Mouse (Mus musculus) layer of hippocampus, postnatal 25 days (tissue): ENCODE data around the gene C8b. TPM values are rescaled to one million over a fixed set of nuclear protein-coding genes. Genes with fewer than 3 reads are reported as not detected.
A peak's percentile ranks its signal among the peaks of the same experiment; 100 is the strongest.

Source experiments
- DNase-seq, 2 experiments: peaks; one replicate each; pipeline ENCODE4 v3.0.0; 2022; ENCODE audit warnings: mixed read lengths in 2 of 2, low spot score in 1 of 2; ENCODE audit errors: extremely low spot score in 1 of 2
- total RNA-seq, 2 experiments: library from RNA; stranded (reverse); gene quantifications; 2 replicates each; pipeline ENCODE4 v1.2.3; 2021

C8b gene
- total RNA-seq, 2 experiments from 2014 or later = 0.28 TPM; not detected in 1

- no peak for DNase-seq
Measured at GRCm38 (mm10) chr4:104805414-104806257, 39.5 kb downstream of the C8b start.

GRCm38 (mm10) chr4:104810710-104811286 lies 44.7 kb downstream of the C8b start:
- no peak for DNase-seq

- no peak for DNase-seq
Measured at GRCm38 (mm10) chr4:104813617-104814016, 47.5 kb downstream of the C8b start.

DNA sequence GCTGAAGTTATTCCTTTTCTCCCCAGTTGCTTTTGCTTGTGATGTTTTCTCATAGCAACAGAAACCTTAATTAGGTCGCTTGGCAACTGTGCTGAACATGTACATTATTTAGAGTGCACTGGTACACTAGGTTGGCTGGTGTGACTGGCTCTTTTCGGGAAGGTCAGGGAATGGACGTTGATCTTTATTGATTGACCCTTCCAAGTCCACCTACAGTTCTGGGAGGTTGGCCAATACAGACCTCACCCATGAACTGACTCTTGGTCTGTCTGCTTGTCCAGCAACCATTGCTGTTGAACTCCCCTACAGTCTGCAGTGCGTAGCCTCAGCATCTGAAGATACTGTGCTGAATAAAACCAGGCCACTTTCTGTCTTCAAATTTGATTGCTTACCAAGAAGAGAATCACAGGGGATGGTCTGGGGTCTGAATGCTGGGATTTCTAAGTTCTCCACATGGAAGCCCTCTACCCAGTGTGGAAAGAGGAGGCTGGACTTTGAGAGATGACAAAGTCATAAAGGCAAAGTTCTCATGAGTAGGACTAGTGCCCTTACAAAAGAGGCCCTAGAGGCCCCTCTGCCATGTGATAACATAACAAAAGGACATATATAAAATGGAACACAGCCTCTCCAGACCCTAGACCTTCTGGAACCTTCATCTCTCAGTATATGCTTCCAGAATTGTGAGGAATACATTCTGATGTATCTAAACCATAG lies 50.6 kb downstream of the C8b start:
- no peak for DNase-seq

GRCm38 (mm10) chr4:104817509-104817908 lies 51.4 kb downstream of the C8b start:
- no peak for DNase-seq

GRCm38 (mm10) chr4:104818986-104819385 lies 52.9 kb downstream of the C8b start:
- DNase-seq = no peak

GRCm38 (mm10) chr4:104819891-104820290 lies 53.8 kb downstream of the C8b start:
- no peak for DNase-seq

- no peak for DNase-seq
Measured at GRCm38 (mm10) chr4:104823597-104824101, 57.5 kb downstream of the C8b start.

- no peak for DNase-seq
Measured at GRCm38 (mm10) chr4:104824381-104825077, 58.4 kb downstream of the C8b start.

- DNase-seq = peak in 1 of 2 experiments; percentile 49
Measured at GRCm38 (mm10) chr4:104828939-104829338, 62.8 kb downstream of the C8b start.

DNA sequence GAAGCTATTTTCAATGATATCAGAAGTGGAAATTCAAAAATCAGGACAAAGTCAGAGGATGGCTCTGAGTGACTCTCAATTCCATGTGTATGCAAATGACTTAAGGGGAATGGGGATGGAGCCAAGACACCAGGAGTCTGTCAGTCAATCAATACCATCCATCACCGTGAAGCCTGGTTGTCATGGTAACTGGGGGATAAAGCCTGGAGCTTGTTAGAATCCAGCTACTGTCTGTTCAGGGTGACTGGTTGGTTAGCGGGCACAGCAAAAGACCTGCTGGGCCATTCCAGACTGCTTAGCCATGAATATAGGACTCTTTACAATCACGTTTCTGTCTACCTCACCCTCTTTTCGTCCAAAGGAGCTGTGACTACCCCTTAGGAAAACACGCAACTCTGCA lies 69.0 kb downstream of the C8b start:
- DNase-seq = no peak

- DNase-seq = no peak
Measured at GRCm38 (mm10) chr4:104838342-104838741, 72.2 kb downstream of the C8b start.

GRCm38 (mm10) chr4:104842204-104842603 lies 76.1 kb downstream of the C8b start:
- no peak for DNase-seq

DNA sequence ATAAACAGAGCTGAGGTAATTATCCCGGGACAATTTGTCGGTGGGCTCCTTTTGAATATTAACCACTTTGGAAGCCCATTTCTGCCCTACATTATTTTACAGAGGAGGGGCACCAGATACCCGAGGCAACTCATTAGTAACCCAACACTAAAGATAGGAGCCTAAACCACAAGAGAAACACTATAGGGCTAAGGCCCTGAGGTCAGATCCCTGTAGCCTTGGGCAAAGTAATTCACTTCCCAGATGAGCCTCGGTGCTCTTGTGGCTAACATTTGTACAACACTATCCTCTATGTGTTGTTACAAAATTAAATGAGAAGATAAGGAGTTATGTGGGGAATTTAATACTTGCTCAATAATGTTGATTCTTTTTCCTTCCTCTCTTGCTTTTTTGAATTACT lies 77.4 kb downstream of the C8b start:
- DNase-seq = no peak

Other genes with a start within 250 kb of the C8b start
- gene Gm17662, start 91.0 kb downstream of the C8b start, total RNA-seq = not detected
- gene C8a, start 110.1 kb downstream of the C8b start, total RNA-seq = not detected
- gene Fyb2, start 147.1 kb downstream of the C8b start, total RNA-seq = 1 to 10 TPM; 2.6 to 2.8 TPM